Mouse (Mus musculus): Measurements from ENCODE around the gene Cacna1g. TPM values are rescaled to one million over a fixed set of nuclear protein-coding genes. Genes with fewer than 3 reads are reported as not detected.

The Cacna1g gene
- polyA plus RNA-seq, 1 experiment, result 3.4 TPM

GRCm38 (mm10) chr11:94414042-94414441 lies 60.0 kb downstream of the Cacna1g start:
- Histone ChIP-seq H3K4me3 (ENCODE audit: control insufficient read depth, low read depth, low read length) (no peak overlapping the region), H3K27me3 (ENCODE audit: control insufficient read depth, insufficient read depth, low read length) (no peaks in the 10 kb centered on the region), H3K36me3 (ENCODE audit: control insufficient read depth, insufficient read depth, low read length) (no peaks in the 10 kb centered on the region), H3K4me1 (ENCODE audit: control insufficient read depth, insufficient read depth, low read length) (peaks cover 11% of the 10 kb centered on the region), H3K27ac (ENCODE audit: control insufficient read depth, insufficient read depth, low read depth, low read length) (no peak overlapping the region)
- TF ChIP-seq CTCF (IDR thresholded peaks at IDR 0.05; ENCODE audit: control insufficient read depth, insufficient read depth, insufficient replicate concordance, low read depth, low read length) (no peak), POLR2A (IDR thresholded peaks at IDR 0.05; ENCODE audit: control insufficient read depth, low read depth, low read length) (no peak)

GRCm38 (mm10) chr11:94413516-94413915 lies 60.5 kb downstream of the Cacna1g start:
- no peaks in the 10 kb centered on the region for H3K36me3 ChIP-seq (ENCODE audit: control insufficient read depth, insufficient read depth, low read length)
- H3K27ac ChIP-seq (ENCODE audit: control insufficient read depth, insufficient read depth, low read depth, low read length), result no peak overlapping the region
- H3K27me3 ChIP-seq (ENCODE audit: control insufficient read depth, insufficient read depth, low read length), result no peaks in the 10 kb centered on the region
- H3K4me3 ChIP-seq (ENCODE audit: control insufficient read depth, low read depth, low read length), result no peak overlapping the region
- peaks cover 11% of the 10 kb centered on the region for H3K4me1 ChIP-seq (ENCODE audit: control insufficient read depth, insufficient read depth, low read length)
- TF ChIP-seq CTCF (IDR thresholded peaks at IDR 0.05; ENCODE audit: control insufficient read depth, insufficient read depth, insufficient replicate concordance, low read depth, low read length) (no peak), POLR2A (IDR thresholded peaks at IDR 0.05; ENCODE audit: control insufficient read depth, low read depth, low read length) (no peak)

- Histone ChIP-seq H3K27me3 (ENCODE audit: control insufficient read depth, insufficient read depth, low read length) (no peaks in the 10 kb centered on the region), H3K27ac (ENCODE audit: control insufficient read depth, insufficient read depth, low read depth, low read length) (no peak overlapping the region), H3K4me3 (ENCODE audit: control insufficient read depth, low read depth, low read length) (no peak overlapping the region), H3K36me3 (ENCODE audit: control insufficient read depth, insufficient read depth, low read length) (no peaks in the 10 kb centered on the region), H3K4me1 (ENCODE audit: control insufficient read depth, insufficient read depth, low read length) (peaks cover 11% of the 10 kb centered on the region)
- TF ChIP-seq POLR2A (IDR thresholded peaks at IDR 0.05; ENCODE audit: control insufficient read depth, low read depth, low read length) (no peak), CTCF (IDR thresholded peaks at IDR 0.05; ENCODE audit: control insufficient read depth, insufficient read depth, insufficient replicate concordance, low read depth, low read length) (no peak)
These were observed 61.0 kb downstream of the Cacna1g start for GRCm38 (mm10) chr11:94412998-94413469.

GRCm38 (mm10) chr11:94412562-94412961 lies 61.4 kb downstream of the Cacna1g start:
- Histone ChIP-seq H3K4me1 (ENCODE audit: control insufficient read depth, insufficient read depth, low read length) (peaks cover 11% of the 10 kb centered on the region), H3K4me3 (ENCODE audit: control insufficient read depth, low read depth, low read length) (no peak overlapping the region), H3K36me3 (ENCODE audit: control insufficient read depth, insufficient read depth, low read length) (no peaks in the 10 kb centered on the region), H3K27ac (ENCODE audit: control insufficient read depth, insufficient read depth, low read depth, low read length) (no peak overlapping the region), H3K27me3 (ENCODE audit: control insufficient read depth, insufficient read depth, low read length) (no peaks in the 10 kb centered on the region)
- TF ChIP-seq CTCF (IDR thresholded peaks at IDR 0.05; ENCODE audit: control insufficient read depth, insufficient read depth, insufficient replicate concordance, low read depth, low read length) (no peak), POLR2A (IDR thresholded peaks at IDR 0.05; ENCODE audit: control insufficient read depth, low read depth, low read length) (no peak)

GRCm38 (mm10) chr11:94407803-94408321 lies 66.1 kb downstream of the Cacna1g start:
- H3K27me3 ChIP-seq (ENCODE audit: control insufficient read depth, insufficient read depth, low read length), result no peaks in the 10 kb centered on the region
- no peaks in the 10 kb centered on the region for H3K36me3 ChIP-seq (ENCODE audit: control insufficient read depth, insufficient read depth, low read length)
- H3K4me3 ChIP-seq (ENCODE audit: control insufficient read depth, low read depth, low read length), result no peak overlapping the region
- TF ChIP-seq POLR2A (IDR thresholded peaks at IDR 0.05; ENCODE audit: control insufficient read depth, low read depth, low read length) (no peak), CTCF (IDR thresholded peaks at IDR 0.05; ENCODE audit: control insufficient read depth, insufficient read depth, insufficient replicate concordance, low read depth, low read length) (no peak)
- peaks cover 11% of the 10 kb centered on the region for H3K4me1 ChIP-seq (ENCODE audit: control insufficient read depth, insufficient read depth, low read length)
- H3K27ac ChIP-seq (ENCODE audit: control insufficient read depth, insufficient read depth, low read depth, low read length), result no peak overlapping the region

GRCm38 (mm10) chr11:94405348-94405747 lies 68.7 kb downstream of the Cacna1g start:
- Histone ChIP-seq H3K4me1 (ENCODE audit: control insufficient read depth, insufficient read depth, low read length) (peaks cover 7% of the 10 kb centered on the region), H3K27me3 (ENCODE audit: control insufficient read depth, insufficient read depth, low read length) (no peaks in the 10 kb centered on the region), H3K4me3 (ENCODE audit: control insufficient read depth, low read depth, low read length) (no peak overlapping the region), H3K36me3 (ENCODE audit: control insufficient read depth, insufficient read depth, low read length) (no peaks in the 10 kb centered on the region), H3K27ac (ENCODE audit: control insufficient read depth, insufficient read depth, low read depth, low read length) (no peak overlapping the region)
- TF ChIP-seq POLR2A (IDR thresholded peaks at IDR 0.05; ENCODE audit: control insufficient read depth, low read depth, low read length) (no peak), CTCF (IDR thresholded peaks at IDR 0.05; ENCODE audit: control insufficient read depth, insufficient read depth, insufficient replicate concordance, low read depth, low read length) (no peak)

- peak; percentile 91 for TF ChIP-seq CTCF (IDR thresholded peaks at IDR 0.05; ENCODE audit: control insufficient read depth, insufficient read depth, insufficient replicate concordance, low read depth, low read length)
- no peak for TF ChIP-seq POLR2A (IDR thresholded peaks at IDR 0.05; ENCODE audit: control insufficient read depth, low read depth, low read length)
- H3K4me1 ChIP-seq (ENCODE audit: control insufficient read depth, insufficient read depth, low read length), result peaks cover 3% of the 10 kb centered on the region
- no peaks in the 10 kb centered on the region for H3K27me3 ChIP-seq (ENCODE audit: control insufficient read depth, insufficient read depth, low read length)
- no peaks in the 10 kb centered on the region for H3K36me3 ChIP-seq (ENCODE audit: control insufficient read depth, insufficient read depth, low read length)
- H3K27ac ChIP-seq (ENCODE audit: control insufficient read depth, insufficient read depth, low read depth, low read length), result no peak overlapping the region
- no peak overlapping the region for H3K4me3 ChIP-seq (ENCODE audit: control insufficient read depth, low read depth, low read length)
These were observed 69.2 kb downstream of the Cacna1g start for GRCm38 (mm10) chr11:94404641-94405260.
